Mouse (Mus musculus): ENCODE results near the gene Cldn10. TPM values are rescaled to one million over a fixed set of nuclear protein-coding genes. Genes with fewer than 3 reads are reported as not detected.
"Not testable (repeated sequence)": the region's sequence is repeated elsewhere in the genome, so short reads cannot be mapped to it uniquely, and the experiment has no call there.

The Cldn10 gene
- polyA plus RNA-seq (2015; fragmentation: Nextera tagmentation; extraction: Ambion mirVana) = 2.6 and 3.5 TPM in 2 replicates

- no peaks in the 10 kb centered on the region for H3K9me3 ChIP-seq (replicated peaks)
Measured at GRCm38 (mm10) chr14:118787621-118788020, at the start of gene Cldn10. Cldn10 (plus strand) TSS chr14:118787908.

GRCm38 (mm10) chr14:118741780-118742179, 45.9 kb upstream of the Cldn10 start:
- Histone ChIP-seq H3K36me3 (no peaks in the 10 kb centered on the region), H3K27ac (no peak overlapping the region), H3K9ac (no peak overlapping the region), H3K4me2 (no peak overlapping the region), H3K27me3 (no peaks in the 10 kb centered on the region), H3K9me3 (replicated peaks) (no peaks in the 10 kb centered on the region), H3K4me3 (no peak overlapping the region), H3K4me1 (replicated peaks) (no peaks in the 10 kb centered on the region)
- no peak for ATAC-seq (replicated peaks; ENCODE audit: insufficient number of reproducible peaks, insufficient read depth, low FRiP score, low read depth)

More at GRCm38 (mm10) chr14:118787621-118788020, at the start of gene Cldn10:
- no peak within 1 kb of the TSS for H3K27ac ChIP-seq
- no peak for ATAC-seq (replicated peaks; ENCODE audit: insufficient number of reproducible peaks, insufficient read depth, low FRiP score, low read depth)
- H3K4me2 ChIP-seq = no peak within 1 kb of the TSS
- no peak within 1 kb of the TSS for H3K4me3 ChIP-seq
- no peaks in the 10 kb centered on the region for H3K36me3 ChIP-seq
- no peaks in the 10 kb centered on the region for H3K27me3 ChIP-seq
- no peak within 1 kb of the TSS for H3K9ac ChIP-seq
- H3K4me1 ChIP-seq (replicated peaks) = no peaks in the 10 kb centered on the region
- 67% methylated on average over 4 of the region's 4 CpGs for WGBS

- H3K36me3 ChIP-seq = no peaks in the 10 kb centered on the region
- no peaks in the 10 kb centered on the region for H3K27me3 ChIP-seq
- no peak for ATAC-seq (replicated peaks; ENCODE audit: insufficient number of reproducible peaks, insufficient read depth, low FRiP score, low read depth)
- H3K4me2 ChIP-seq = no peak overlapping the region
- H3K9ac ChIP-seq = no peak overlapping the region
- H3K4me3 ChIP-seq = no peak overlapping the region
- H3K4me1 ChIP-seq (replicated peaks) = no peaks in the 10 kb centered on the region
- 72% methylated on average over 5 of the region's 5 CpGs for WGBS
- H3K9me3 ChIP-seq (replicated peaks) = no peaks in the 10 kb centered on the region
- no peak overlapping the region for H3K27ac ChIP-seq
Measured at GRCm38 (mm10) chr14:118742862-118743261, 44.8 kb upstream of the Cldn10 start.

- Histone ChIP-seq H3K9ac (no peak overlapping the region), H3K4me3 (no peak overlapping the region), H3K27ac (no peak overlapping the region), H3K27me3 (no peaks in the 10 kb centered on the region; the same call in 1 of the 2 replicates), H3K4me2 (no peak overlapping the region), H3K36me3 (no peaks in the 10 kb centered on the region), H3K9me3 (replicated peaks) (no peaks in the 10 kb centered on the region), H3K4me1 (replicated peaks) (no peaks in the 10 kb centered on the region)
- no peak for ATAC-seq (replicated peaks; ENCODE audit: insufficient number of reproducible peaks, insufficient read depth, low FRiP score, low read depth)
- WGBS = 85% methylated on average over 2 of the region's 2 CpGs
Measured at GRCm38 (mm10) chr14:118749068-118749467, 38.6 kb upstream of the Cldn10 start.

- Histone ChIP-seq H3K4me1 (replicated peaks) (no peaks in the 10 kb centered on the region), H3K9me3 (replicated peaks) (no peaks in the 10 kb centered on the region), H3K27ac (no peak overlapping the region), H3K27me3 (no peaks in the 10 kb centered on the region; the same call in 1 of the 2 replicates), H3K4me2 (no peak overlapping the region), H3K4me3 (no peak overlapping the region), H3K36me3 (no peaks in the 10 kb centered on the region), H3K9ac (no peak overlapping the region)
- no peak for ATAC-seq (replicated peaks; ENCODE audit: insufficient number of reproducible peaks, insufficient read depth, low FRiP score, low read depth)
- 55% methylated on average over 4 of the region's 4 CpGs for WGBS
Measured at GRCm38 (mm10) chr14:118749715-118750114, 38.0 kb upstream of the Cldn10 start.

GRCm38 (mm10) chr14:118750505-118751192, 37.1 kb upstream of the Cldn10 start:
- no peak overlapping the region for H3K27ac ChIP-seq
- H3K4me2 ChIP-seq = no peak overlapping the region
- H3K9ac ChIP-seq = no peak overlapping the region
- ATAC-seq (replicated peaks; ENCODE audit: insufficient number of reproducible peaks, insufficient read depth, low FRiP score, low read depth) = no peak
- H3K4me3 ChIP-seq = no peak overlapping the region
- H3K9me3 ChIP-seq (replicated peaks) = no peaks in the 10 kb centered on the region
- H3K36me3 ChIP-seq = no peaks in the 10 kb centered on the region
- 69% methylated on average over 6 of the region's 6 CpGs for WGBS
- no peaks in the 10 kb centered on the region; the same call in 1 of the 2 replicates for H3K27me3 ChIP-seq
- no peaks in the 10 kb centered on the region for H3K4me1 ChIP-seq (replicated peaks)

- H3K27me3 ChIP-seq = no peaks in the 10 kb centered on the region; the same call in 1 of the 2 replicates
- WGBS = 77% methylated on average over 8 of the region's 8 CpGs
- H3K36me3 ChIP-seq = no peaks in the 10 kb centered on the region
- no peak overlapping the region for H3K4me3 ChIP-seq
- no peak for ATAC-seq (replicated peaks; ENCODE audit: insufficient number of reproducible peaks, insufficient read depth, low FRiP score, low read depth)
- no peak overlapping the region for H3K27ac ChIP-seq
- no peaks in the 10 kb centered on the region for H3K4me1 ChIP-seq (replicated peaks)
- no peak overlapping the region for H3K9ac ChIP-seq
- H3K4me2 ChIP-seq = no peak overlapping the region
- no peaks in the 10 kb centered on the region for H3K9me3 ChIP-seq (replicated peaks)
Measured at GRCm38 (mm10) chr14:118751193-118751753, 36.4 kb upstream of the Cldn10 start.

- no peak overlapping the region for H3K9ac ChIP-seq
- no peak overlapping the region for H3K4me3 ChIP-seq
- H3K36me3 ChIP-seq = no peaks in the 10 kb centered on the region
- 76% methylated on average over 4 of the region's 4 CpGs for WGBS
- no peak overlapping the region for H3K4me2 ChIP-seq
- no peaks in the 10 kb centered on the region for H3K9me3 ChIP-seq (replicated peaks)
- H3K4me1 ChIP-seq (replicated peaks) = no peaks in the 10 kb centered on the region
- ATAC-seq (replicated peaks; ENCODE audit: insufficient number of reproducible peaks, insufficient read depth, low FRiP score, low read depth) = no peak
- H3K27me3 ChIP-seq = no peaks in the 10 kb centered on the region
- no peak overlapping the region for H3K27ac ChIP-seq
Measured at GRCm38 (mm10) chr14:118756015-118756414, 31.7 kb upstream of the Cldn10 start.

- no peaks in the 10 kb centered on the region for H3K9me3 ChIP-seq (replicated peaks)
- 77% methylated on average over 3 of the region's 3 CpGs for WGBS
- H3K4me2 ChIP-seq = no peak overlapping the region
- ATAC-seq (replicated peaks; ENCODE audit: insufficient number of reproducible peaks, insufficient read depth, low FRiP score, low read depth) = no peak
- H3K27me3 ChIP-seq = no peaks in the 10 kb centered on the region
- no peaks in the 10 kb centered on the region for H3K36me3 ChIP-seq
- no peak overlapping the region for H3K4me3 ChIP-seq
- no peak overlapping the region for H3K27ac ChIP-seq
- H3K9ac ChIP-seq = no peak overlapping the region
- no peaks in the 10 kb centered on the region for H3K4me1 ChIP-seq (replicated peaks)
Measured at GRCm38 (mm10) chr14:118756566-118756965, 31.1 kb upstream of the Cldn10 start.

- H3K36me3 ChIP-seq; H3K9ac ChIP-seq; H3K4me2 ChIP-seq; H3K27ac ChIP-seq; H3K9me3 ChIP-seq (replicated peaks); H3K4me1 ChIP-seq (replicated peaks); ATAC-seq (replicated peaks; ENCODE audit: insufficient number of reproducible peaks, insufficient read depth, low FRiP score, low read depth); H3K4me3 ChIP-seq; H3K27me3 ChIP-seq: not testable (repeated sequence)
- 90% methylated on average over 13 of the region's 13 CpGs for WGBS
Measured at GRCm38 (mm10) chr14:118763362-118763761, 24.3 kb upstream of the Cldn10 start.

- Histone ChIP-seq H3K27me3 (peaks cover 7% of the 10 kb centered on the region; the same call in 1 of the 2 replicates), H3K9ac (no peak overlapping the region), H3K4me2 (no peak overlapping the region), H3K27ac (no peak overlapping the region), H3K36me3 (no peaks in the 10 kb centered on the region), H3K4me3 (no peak overlapping the region), H3K9me3 (replicated peaks) (no peaks in the 10 kb centered on the region), H3K4me1 (replicated peaks) (no peaks in the 10 kb centered on the region)
- WGBS = 74% methylated on average over 9 of the region's 9 CpGs
- no peak for ATAC-seq (replicated peaks; ENCODE audit: insufficient number of reproducible peaks, insufficient read depth, low FRiP score, low read depth)
Measured at GRCm38 (mm10) chr14:118763917-118764495, 23.7 kb upstream of the Cldn10 start.
